Mouse (Mus musculus) right cerebral cortex, adult 2 months (tissue): ENCODE measurements around the gene Xxylt1.

Source experiments
- DNase-seq, 2 experiments: peaks; one replicate each; pipeline ENCODE4 v3.0.0; 2021 to 2022; ENCODE audit warnings: low spot score in 2 of 2

The Xxylt1 gene

DNA sequence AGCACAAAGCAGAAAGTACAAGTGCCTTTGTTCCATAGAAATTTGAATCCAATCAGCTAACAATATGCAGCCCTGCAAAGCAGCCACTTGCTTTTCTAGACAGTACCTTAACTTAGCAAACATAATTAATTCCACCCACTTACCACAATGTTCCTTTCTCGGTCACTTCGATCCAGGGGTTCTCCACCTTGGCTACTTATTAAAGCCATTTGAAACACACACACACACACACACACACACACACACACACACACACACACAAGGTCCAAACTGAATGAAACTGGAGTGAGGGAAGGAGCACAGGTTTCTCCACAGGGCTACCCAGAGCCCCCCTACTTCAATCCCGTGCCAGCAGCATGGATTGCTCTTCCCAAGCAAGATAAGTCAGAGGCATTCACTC lies 164.3 kb downstream of the Xxylt1 start:
- no peak for DNase-seq

DNA sequence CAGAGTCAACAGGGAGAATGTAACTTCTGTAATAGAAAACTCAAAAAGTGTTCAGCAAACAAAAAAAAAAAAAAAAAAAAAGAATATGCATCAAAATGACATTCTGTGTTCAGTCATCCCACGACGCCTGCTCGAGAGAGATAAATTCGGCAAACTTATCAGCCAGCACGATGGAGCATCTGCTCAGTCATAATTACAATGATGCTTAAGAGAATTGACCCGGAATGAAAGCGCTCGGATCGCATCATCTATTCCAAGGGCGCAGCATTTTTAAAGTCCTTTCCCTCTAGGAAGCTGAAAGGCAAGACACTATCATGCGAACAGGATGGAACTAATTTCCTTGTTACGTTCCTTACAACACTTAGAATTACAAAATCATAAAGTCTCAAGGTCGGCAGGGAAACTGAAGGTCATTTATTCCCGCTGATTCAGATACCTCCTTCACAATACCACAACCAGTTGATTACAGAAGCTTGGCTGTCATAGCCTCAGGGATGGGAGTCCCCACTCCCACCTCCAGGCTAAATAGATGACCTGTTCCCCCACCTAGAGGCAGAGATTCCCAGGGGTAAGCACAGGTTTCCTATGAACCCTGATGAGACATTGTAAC lies 165.5 kb downstream of the Xxylt1 start:
- no peak for DNase-seq
